Mouse (Mus musculus) spleen, adult 2 months (tissue): ENCODE measurements around the gene Cbwd1.

Experiments used
- CTCF ChIP-seq: fragments of 200-500 bp; IDR thresholded peaks from 2 replicates; pipeline ENCODE4 v1.5.1; 2011; ENCODE audit warnings: mild to moderate bottlenecking, inconsistent platforms; ENCODE audit not compliant: insufficient read depth, insufficient read length, insufficient replicate concordance; ENCODE audit errors: extremely low read depth
- POLR2A ChIP-seq: fragments of 200-500 bp; IDR thresholded peaks from 2 replicates; pipeline ENCODE4 v1.6.1; 2011; ENCODE audit warnings: low read depth, low read length, inconsistent platforms

DNA sequence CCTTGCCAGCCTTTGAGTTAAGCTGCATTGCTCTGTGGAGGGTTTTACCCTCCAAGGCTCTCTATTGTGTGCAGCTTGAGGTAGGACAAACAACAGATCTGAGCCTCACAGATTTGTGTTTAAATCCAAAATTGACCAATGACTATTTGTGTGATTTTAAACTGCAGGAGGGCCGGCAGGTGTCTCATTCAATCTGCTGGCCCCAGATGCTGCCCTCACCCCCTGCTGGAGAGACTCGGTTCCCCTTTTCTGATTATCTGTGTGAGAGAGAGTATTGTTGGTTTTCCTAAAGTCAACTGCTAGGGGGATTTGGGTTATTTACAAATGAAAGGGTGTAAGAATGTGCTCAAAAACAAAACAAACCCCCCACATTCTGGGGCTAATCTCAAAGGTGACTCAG is 59.2 kb downstream of the Cbwd1 start:
- TF ChIP-seq CTCF (no peak), POLR2A (no peak)
